Mouse (Mus musculus) bone marrow macrophage, adult 2 months (primary cell): ENCODE measurements at regions not wholly inside any gene's neighbourhood (a gene's known extent, or its start where the extent isn't known, plus 50 kb on each side); places are given as distances from the start of the nearest gene placed in this dataset.

Experiments
- H3K27ac ChIP-seq: 2 replicates; pipeline ENCODE4 v1.5.1; 2012; ENCODE audit warnings: low read depth, low read length; ENCODE audit not compliant: insufficient read depth
- H3K4me1 ChIP-seq: 2 replicates; pipeline ENCODE4 v1.6.1; 2012; ENCODE audit warnings: low read length; ENCODE audit not compliant: control insufficient read depth, insufficient read depth
- H3K4me3 ChIP-seq: 2 replicates; pipeline ENCODE4 v1.5.1; 2012; ENCODE audit warnings: mild to moderate bottlenecking, low read length, moderate library complexity; ENCODE audit not compliant: insufficient read depth
- CTCF ChIP-seq: IDR thresholded peaks from 2 replicates; pipeline ENCODE4 v1.5.1; 2012; ENCODE audit warnings: low read depth, mild to moderate bottlenecking, low read length, moderate library complexity
- POLR2A ChIP-seq: IDR thresholded peaks from 2 replicates; pipeline ENCODE4 v1.6.1; 2012; ENCODE audit warnings: mild to moderate bottlenecking, low read depth, low read length, borderline replicate concordance

GRCm38 (mm10) chr14:33789556-33789955 lies 133.8 kb upstream of the Gdf10 start:
- Histone ChIP-seq H3K4me1 (no peaks in the 10 kb centered on the region), H3K27ac (no peak overlapping the region), H3K4me3 (no peak overlapping the region)
- TF ChIP-seq CTCF = no peak
- no peak for TF ChIP-seq POLR2A

GRCm38 (mm10) chr14:33794262-33794661 lies 129.1 kb upstream of the Gdf10 start:
- no peak overlapping the region for H3K27ac ChIP-seq

GRCm38 (mm10) chr14:33797551-33798303 lies 125.7 kb upstream of the Gdf10 start:
- Histone ChIP-seq H3K4me3 (no peak overlapping the region), H3K4me1 (no peaks in the 10 kb centered on the region), H3K27ac (no peak overlapping the region)
- TF ChIP-seq POLR2A (no peak), CTCF (no peak)

More at GRCm38 (mm10) chr14:33794262-33794661, 129.1 kb upstream of the Gdf10 start:
- H3K4me1 ChIP-seq = no peaks in the 10 kb centered on the region
- no peak overlapping the region for H3K4me3 ChIP-seq
- TF ChIP-seq CTCF (no peak), POLR2A (no peak)

GRCm38 (mm10) chr14:33804321-33804720 lies 119.1 kb upstream of the Gdf10 start:
- TF ChIP-seq CTCF = no peak
- TF ChIP-seq POLR2A = no peak
- Histone ChIP-seq H3K27ac (no peak overlapping the region), H3K4me1 (no peaks in the 10 kb centered on the region), H3K4me3 (no peak overlapping the region)

- Histone ChIP-seq H3K4me3 (no peak overlapping the region), H3K27ac (no peak overlapping the region), H3K4me1 (no peaks in the 10 kb centered on the region)
- TF ChIP-seq POLR2A (no peak), CTCF (no peak)
These were observed 118.7 kb upstream of the Gdf10 start for GRCm38 (mm10) chr14:33804721-33805120.

- no peak overlapping the region for H3K27ac ChIP-seq
- H3K4me1 ChIP-seq = no peaks in the 10 kb centered on the region
- TF ChIP-seq POLR2A (no peak), CTCF (no peak)
- H3K4me3 ChIP-seq = no peak overlapping the region
These were observed 116.2 kb upstream of the Gdf10 start for GRCm38 (mm10) chr14:33807196-33807595.

- Histone ChIP-seq H3K4me1 (no peaks in the 10 kb centered on the region), H3K4me3 (no peak overlapping the region), H3K27ac (no peak overlapping the region)
- TF ChIP-seq CTCF (no peak), POLR2A (no peak)
These were observed 114.7 kb upstream of the Gdf10 start for GRCm38 (mm10) chr14:33808593-33809265.

- Histone ChIP-seq H3K27ac (no peak overlapping the region), H3K4me1 (no peaks in the 10 kb centered on the region), H3K4me3 (no peak overlapping the region)
- no peak for TF ChIP-seq CTCF
- no peak for TF ChIP-seq POLR2A
These were observed 112.8 kb upstream of the Gdf10 start for GRCm38 (mm10) chr14:33810584-33810983.

GRCm38 (mm10) chr14:33811241-33811640 lies 112.1 kb upstream of the Gdf10 start:
- H3K4me1 ChIP-seq = no peaks in the 10 kb centered on the region
- TF ChIP-seq CTCF (no peak), POLR2A (no peak)
- no peak overlapping the region for H3K4me3 ChIP-seq
- no peak overlapping the region for H3K27ac ChIP-seq

GRCm38 (mm10) chr14:33812266-33812665 lies 111.1 kb upstream of the Gdf10 start:
- Histone ChIP-seq H3K27ac (no peak overlapping the region), H3K4me3 (no peak overlapping the region), H3K4me1 (no peaks in the 10 kb centered on the region)
- TF ChIP-seq POLR2A = no peak
